Mouse (Mus musculus): ENCODE measurements around the gene Gm21905. TPM values are rescaled to one million over a fixed set of nuclear protein-coding genes. Genes with fewer than 3 reads are reported as not detected.

The Gm21905 gene
- total RNA-seq, 2 experiments from 2014 or later: not detected

Other genes starting within 250 kb of the Gm21905 start
- 10 to 100 TPM; 21.8 to 22.4 TPM for gene Atp8a1, start 99.0 kb downstream of the Gm21905 start, total RNA-seq (2021)
- gene Gm5108, start 4.8 kb downstream of the Gm21905 start, total RNA-seq (2021): not detected
- gene Grxcr1, start 85.4 kb upstream of the Gm21905 start, total RNA-seq (2021): not detected